Mouse (Mus musculus) bone marrow macrophage, adult 2 months (primary cell): ENCODE data around the gene Usp1. TPM values are rescaled to one million over a fixed set of nuclear protein-coding genes. Genes with fewer than 3 reads are reported as not detected.
A peak's percentile ranks its signal among the peaks of the same experiment; 100 is the strongest.
"Not testable (repeated sequence)": the region's sequence is repeated elsewhere in the genome, so short reads cannot be mapped to it uniquely, and the experiment has no call there.

Experiments
- H3K27ac ChIP-seq: 2 replicates; pipeline ENCODE4 v1.5.1; 2012; ENCODE audit warnings: low read depth, low read length; ENCODE audit not compliant: insufficient read depth
- H3K4me1 ChIP-seq: 2 replicates; pipeline ENCODE4 v1.6.1; 2012; ENCODE audit warnings: low read length; ENCODE audit not compliant: control insufficient read depth, insufficient read depth
- H3K4me3 ChIP-seq: 2 replicates; pipeline ENCODE4 v1.5.1; 2012; ENCODE audit warnings: mild to moderate bottlenecking, low read length, moderate library complexity; ENCODE audit not compliant: insufficient read depth
- CTCF ChIP-seq: IDR thresholded peaks from 2 replicates; pipeline ENCODE4 v1.5.1; 2012; ENCODE audit warnings: low read depth, mild to moderate bottlenecking, low read length, moderate library complexity
- POLR2A ChIP-seq: IDR thresholded peaks from 2 replicates; pipeline ENCODE4 v1.6.1; 2012; ENCODE audit warnings: mild to moderate bottlenecking, low read depth, low read length, borderline replicate concordance
- polyA plus RNA-seq: library from polyadenylated mRNA; stranded (reverse); fragments of >200 nt; gene quantifications from 2 replicates; pipeline ENCODE4 v1.2.4, GENCODE M21; 2012; ENCODE audit not compliant: missing spikeins, insufficient read depth, insufficient read length

Usp1 gene
- polyA plus RNA-seq, 1 experiment, result 33.6 TPM

DNA sequence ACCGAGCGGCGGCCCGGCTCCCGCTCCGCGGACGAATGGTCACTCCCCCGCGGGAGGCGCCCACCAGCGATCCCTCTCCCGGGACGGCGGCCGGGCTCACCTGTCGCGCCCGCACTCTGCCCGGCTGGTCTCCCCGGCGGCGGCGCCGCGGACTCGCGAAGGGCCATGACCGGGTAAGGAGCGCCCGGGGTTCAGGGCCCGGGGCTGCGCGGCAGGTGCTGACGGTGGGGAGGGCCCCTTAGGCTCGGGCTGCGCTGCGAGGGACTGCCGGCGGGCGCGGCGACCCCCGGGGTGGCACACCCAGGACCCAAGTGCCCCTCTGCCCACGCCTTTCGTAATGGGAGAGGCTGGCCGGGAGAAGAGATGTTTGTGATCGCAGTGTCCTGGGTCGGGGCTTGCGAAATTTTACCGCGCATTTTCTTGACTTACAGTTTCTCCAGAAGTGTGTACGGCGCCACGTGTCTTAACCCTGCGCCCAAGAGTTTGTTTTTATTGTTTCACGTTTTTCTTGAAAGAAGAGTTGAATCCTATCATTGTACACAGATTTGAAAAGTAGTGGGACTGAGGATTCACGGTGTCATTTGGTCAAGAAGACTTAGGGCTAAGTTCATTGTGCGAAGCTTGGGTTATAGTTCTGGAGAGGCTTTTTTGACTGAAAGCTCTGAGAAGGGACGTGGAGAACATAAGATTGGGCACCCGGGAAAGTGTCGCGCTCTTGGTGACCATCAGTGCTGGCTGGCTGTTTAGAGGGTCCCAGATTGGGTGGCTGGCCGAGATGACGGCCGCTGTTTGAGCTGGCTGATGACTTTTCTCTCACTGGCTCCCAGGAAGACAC is 678 bp downstream of the Usp1 start:
- Histone ChIP-seq H3K4me1 (peaks cover 7% of the 10 kb centered on the region), H3K4me3 (peak overlapping the region; percentile 73), H3K27ac (peak overlapping the region; percentile 100)
- TF ChIP-seq POLR2A (no peak), CTCF (no peak)

GRCm38 (mm10) chr4:98924906-98925178 is 1.2 kb downstream of the Usp1 start:
- TF ChIP-seq CTCF (no peak), POLR2A (no peak)
- Histone ChIP-seq H3K4me1 (peaks cover 7% of the 10 kb centered on the region), H3K27ac (peak overlapping the region; percentile 100; the same call in 1 of the 2 replicates), H3K4me3 (peak overlapping the region; percentile 73)

- no peak overlapping the region for H3K27ac ChIP-seq
Observed at GRCm38 (mm10) chr4:98925250-98925781, 1.7 kb downstream of the Usp1 start.

GRCm38 (mm10) chr4:98936036-98936435 is 12.4 kb downstream of the Usp1 start:
- no peaks in the 10 kb centered on the region for H3K4me1 ChIP-seq
- H3K27ac ChIP-seq, result no peak overlapping the region
- TF ChIP-seq CTCF, result no peak
- no peak for TF ChIP-seq POLR2A
- H3K4me3 ChIP-seq, result no peak overlapping the region

More at GRCm38 (mm10) chr4:98925250-98925781, 1.7 kb downstream of the Usp1 start:
- peaks cover 11% of the 10 kb centered on the region for H3K4me1 ChIP-seq
- H3K4me3 ChIP-seq, result peak overlapping the region; percentile 73
- TF ChIP-seq CTCF (no peak), POLR2A (no peak)

DNA sequence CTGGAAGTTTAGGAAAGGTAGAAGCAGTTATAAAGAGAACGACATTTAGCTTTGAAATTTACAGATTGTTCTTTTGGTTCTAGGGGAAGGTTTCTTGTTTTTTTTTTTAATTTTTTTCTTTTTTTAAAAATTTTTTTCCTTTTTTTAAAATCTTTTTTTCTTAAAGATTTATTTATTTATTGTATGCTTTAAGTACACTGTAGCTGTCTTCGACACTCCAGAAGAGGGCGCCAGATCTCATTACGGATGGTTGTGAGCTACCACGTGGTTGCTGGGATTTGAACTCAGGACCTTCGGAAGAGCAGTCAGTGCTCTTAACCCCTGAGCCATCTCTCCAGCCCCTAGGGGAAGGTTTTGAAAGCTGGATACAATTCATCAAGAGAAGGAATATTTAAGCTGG is 14.6 kb downstream of the Usp1 start:
- H3K27ac ChIP-seq, result not testable (repeated sequence)

GRCm38 (mm10) chr4:98950563-98950962 is 27.0 kb downstream of the Usp1 start:
- Histone ChIP-seq H3K27ac (no peak overlapping the region), H3K4me3 (no peak overlapping the region), H3K4me1 (peaks cover 2% of the 10 kb centered on the region; the same call in 1 of the 2 replicates)
- no peak for TF ChIP-seq CTCF
- no peak for TF ChIP-seq POLR2A

More for the DNA sequence above, 14.6 kb downstream of the Usp1 start:
- not testable (repeated sequence) for H3K4me3 ChIP-seq, H3K4me1 ChIP-seq
- TF ChIP-seq CTCF, result peak; percentile 44

- Histone ChIP-seq H3K4me3 (no peak overlapping the region), H3K27ac (no peak overlapping the region), H3K4me1 (no peaks in the 10 kb centered on the region)
- no peak for TF ChIP-seq POLR2A
- no peak for TF ChIP-seq CTCF
Observed at GRCm38 (mm10) chr4:98955986-98956385, 32.4 kb downstream of the Usp1 start.

GRCm38 (mm10) chr4:98960243-98960642 is 36.6 kb downstream of the Usp1 start:
- H3K4me1 ChIP-seq, result peaks cover 2% of the 10 kb centered on the region

GRCm38 (mm10) chr4:98969946-98970345 is 46.3 kb downstream of the Usp1 start:
- no peak overlapping the region for H3K27ac ChIP-seq
- no peak overlapping the region for H3K4me3 ChIP-seq
- no peak for TF ChIP-seq POLR2A
- peaks cover 4% of the 10 kb centered on the region for H3K4me1 ChIP-seq

More at GRCm38 (mm10) chr4:98960243-98960642, 36.6 kb downstream of the Usp1 start:
- TF ChIP-seq POLR2A (no peak), CTCF (no peak)
- Histone ChIP-seq H3K4me3 (no peak overlapping the region), H3K27ac (no peak overlapping the region)

DNA sequence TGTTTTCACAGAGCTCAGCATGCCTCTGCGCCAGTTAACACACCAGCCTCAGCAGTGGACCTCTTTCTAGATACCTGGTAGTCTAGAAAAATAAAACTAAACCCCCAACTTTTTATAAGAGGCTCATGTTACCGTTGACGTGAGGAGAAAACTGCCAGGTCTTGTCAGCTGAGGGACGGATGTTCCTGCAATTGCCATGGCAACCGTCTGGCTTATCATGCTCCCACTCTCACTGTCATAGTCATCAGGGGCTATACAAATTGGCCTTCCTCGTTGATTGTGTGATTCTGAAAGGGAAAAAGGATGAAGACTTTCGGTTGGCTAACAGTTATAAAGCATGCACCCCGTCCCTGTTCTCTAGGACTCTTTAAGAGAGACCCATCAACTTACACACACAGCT is 52.1 kb downstream of the Usp1 start:
- no peak overlapping the region for H3K4me3 ChIP-seq
- TF ChIP-seq CTCF, result no peak
- TF ChIP-seq POLR2A, result no peak
- H3K4me1 ChIP-seq, result no peaks in the 10 kb centered on the region
- H3K27ac ChIP-seq, result no peak overlapping the region

- H3K27ac ChIP-seq, H3K4me3 ChIP-seq, H3K4me1 ChIP-seq: not testable (repeated sequence)
Observed at GRCm38 (mm10) chr4:98978288-98978687, 54.7 kb downstream of the Usp1 start.
